Mouse (Mus musculus): ENCODE results near the gene Akap13. TPM values are rescaled to one million over a fixed set of nuclear protein-coding genes. Genes with fewer than 3 reads are reported as not detected.
A peak's percentile ranks its signal among the peaks of the same experiment; 100 is the strongest.
"Not testable (repeated sequence)": the region's sequence is repeated elsewhere in the genome, so short reads cannot be mapped to it uniquely, and the experiment has no call there.

The Akap13 gene
- total and polyA plus RNA-seq, 2 experiments, result 8.5 to 92.1 TPM

DNA sequence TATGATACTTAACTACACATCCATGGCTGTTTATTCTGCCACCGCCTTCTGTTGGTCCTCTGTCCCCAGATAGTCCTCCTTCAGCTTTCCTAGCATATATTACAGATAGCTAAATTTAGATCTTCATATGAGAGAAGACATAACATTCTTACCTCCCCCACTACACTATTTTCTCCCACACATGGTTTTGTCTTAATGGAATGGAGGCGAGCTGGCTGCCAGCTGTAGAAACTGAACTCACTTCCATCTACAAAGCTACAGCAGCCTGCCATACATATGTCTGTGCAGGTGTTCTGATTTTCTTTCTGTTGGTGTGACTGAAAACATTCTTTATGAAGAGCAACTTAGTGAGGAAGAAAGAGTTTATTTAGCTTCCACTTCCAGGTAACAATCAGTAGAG lies 277.8 kb downstream of the Akap13 start:
- TF ChIP-seq POLR2A (IDR thresholded peaks at IDR 0.05; ENCODE audit: extremely low read depth, insufficient read depth, low read length) (no peak), CTCF (IDR thresholded peaks at IDR 0.05; ENCODE audit: low read depth, low read length) (no peak)
- peaks cover 83% of the 10 kb centered on the region for H3K36me3 ChIP-seq (ENCODE audit: control insufficient read depth, insufficient read depth, low read length)
- H3K27me3 ChIP-seq (ENCODE audit: control insufficient read depth, insufficient read depth, low read length), result no peaks in the 10 kb centered on the region
- no peak overlapping the region for H3K4me3 ChIP-seq (ENCODE audit: insufficient read depth, low read depth, low read length)
- no peak overlapping the region for H3K9ac ChIP-seq (ENCODE audit: low read depth, low read length)
- no peaks in the 10 kb centered on the region for H3K4me1 ChIP-seq (ENCODE audit: control insufficient read depth, insufficient read depth, low read length)
- no peaks in the 10 kb centered on the region; the same call in 1 of the 2 replicates for H3K79me2 ChIP-seq (ENCODE audit: control insufficient read depth, insufficient read depth, low read length)
- no peak overlapping the region for H3K27ac ChIP-seq (replicated peaks; ENCODE audit: insufficient read depth, low read depth, low read length)
- DNase-seq (ENCODE audit: extremely low read depth, low read depth, low spot score), result no peak
- 92% methylated on average over 2 of the region's 2 CpGs for WGBS

DNA sequence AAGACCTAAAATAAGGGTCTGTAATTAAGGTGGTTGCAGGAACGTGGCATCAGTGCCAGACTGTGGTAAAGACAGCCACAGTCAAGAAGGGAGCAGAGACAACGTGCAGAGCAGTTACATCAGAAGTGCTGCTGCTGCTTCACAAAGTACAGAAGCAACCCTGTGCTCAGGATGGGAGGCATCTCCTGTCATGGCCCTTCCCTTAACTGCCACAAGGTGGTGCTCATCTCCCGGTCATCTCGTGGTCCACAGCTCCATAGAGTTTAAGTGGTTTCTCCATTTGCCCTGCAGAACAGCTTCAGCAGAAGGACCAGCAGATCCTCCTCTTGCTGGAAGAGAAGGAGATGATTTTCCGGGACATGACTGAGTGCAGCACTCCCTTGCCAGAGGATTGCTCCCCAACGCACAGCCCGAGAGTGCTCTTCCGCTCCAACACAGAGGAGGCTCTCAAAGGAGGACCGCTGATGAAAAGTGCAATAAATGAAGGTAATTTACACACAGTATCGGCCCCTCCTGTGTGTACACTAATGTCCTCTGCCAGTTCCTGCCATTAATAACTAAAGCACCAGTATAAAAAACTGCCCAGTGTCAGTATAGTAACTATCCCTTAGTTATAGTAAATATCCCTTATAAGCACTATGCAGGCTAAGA lies 283.9 kb downstream of the Akap13 start:
- 64% methylated on average over 10 of the region's 10 CpGs for WGBS
- no peaks in the 10 kb centered on the region for H3K4me1 ChIP-seq (ENCODE audit: control insufficient read depth, insufficient read depth, low read length)
- H3K9ac ChIP-seq (ENCODE audit: low read depth, low read length), result no peak overlapping the region
- H3K79me2 ChIP-seq (ENCODE audit: control insufficient read depth, insufficient read depth, low read length), result no peaks in the 10 kb centered on the region
- TF ChIP-seq CTCF (IDR thresholded peaks at IDR 0.05; ENCODE audit: low read depth, low read length) (peak; percentile 88), POLR2A (IDR thresholded peaks at IDR 0.05; ENCODE audit: extremely low read depth, insufficient read depth, low read length) (no peak)
- peak; percentile 56 for DNase-seq (ENCODE audit: extremely low read depth, low read depth, low spot score)
- no peak overlapping the region for H3K4me3 ChIP-seq (ENCODE audit: insufficient read depth, low read depth, low read length)
- H3K36me3 ChIP-seq (ENCODE audit: control insufficient read depth, insufficient read depth, low read length), result peaks cover 74% of the 10 kb centered on the region
- H3K27me3 ChIP-seq (ENCODE audit: control insufficient read depth, insufficient read depth, low read length), result no peaks in the 10 kb centered on the region
- no peak overlapping the region for H3K27ac ChIP-seq (replicated peaks; ENCODE audit: insufficient read depth, low read depth, low read length)

- TF ChIP-seq CTCF (IDR thresholded peaks at IDR 0.05; ENCODE audit: low read depth, low read length), result no peak
- TF ChIP-seq POLR2A (IDR thresholded peaks at IDR 0.05; ENCODE audit: extremely low read depth, insufficient read depth, low read length), result no peak
- DNase-seq (ENCODE audit: extremely low read depth, low read depth, low spot score), result no peak
- Histone ChIP-seq H3K27me3 (ENCODE audit: control insufficient read depth, insufficient read depth, low read length) (no peaks in the 10 kb centered on the region), H3K4me1 (ENCODE audit: control insufficient read depth, insufficient read depth, low read length) (no peaks in the 10 kb centered on the region), H3K27ac (replicated peaks; ENCODE audit: insufficient read depth, low read depth, low read length) (no peak overlapping the region), H3K79me2 (ENCODE audit: control insufficient read depth, insufficient read depth, low read length) (no peaks in the 10 kb centered on the region), H3K36me3 (ENCODE audit: control insufficient read depth, insufficient read depth, low read length) (peaks cover 74% of the 10 kb centered on the region), H3K9ac (ENCODE audit: low read depth, low read length) (no peak overlapping the region), H3K4me3 (ENCODE audit: insufficient read depth, low read depth, low read length) (no peak overlapping the region)
- 84% methylated on average over 2 of the region's 2 CpGs for WGBS
Measured at GRCm38 (mm10) chr7:75744528-75744927, 289.2 kb downstream of the Akap13 start.

DNA sequence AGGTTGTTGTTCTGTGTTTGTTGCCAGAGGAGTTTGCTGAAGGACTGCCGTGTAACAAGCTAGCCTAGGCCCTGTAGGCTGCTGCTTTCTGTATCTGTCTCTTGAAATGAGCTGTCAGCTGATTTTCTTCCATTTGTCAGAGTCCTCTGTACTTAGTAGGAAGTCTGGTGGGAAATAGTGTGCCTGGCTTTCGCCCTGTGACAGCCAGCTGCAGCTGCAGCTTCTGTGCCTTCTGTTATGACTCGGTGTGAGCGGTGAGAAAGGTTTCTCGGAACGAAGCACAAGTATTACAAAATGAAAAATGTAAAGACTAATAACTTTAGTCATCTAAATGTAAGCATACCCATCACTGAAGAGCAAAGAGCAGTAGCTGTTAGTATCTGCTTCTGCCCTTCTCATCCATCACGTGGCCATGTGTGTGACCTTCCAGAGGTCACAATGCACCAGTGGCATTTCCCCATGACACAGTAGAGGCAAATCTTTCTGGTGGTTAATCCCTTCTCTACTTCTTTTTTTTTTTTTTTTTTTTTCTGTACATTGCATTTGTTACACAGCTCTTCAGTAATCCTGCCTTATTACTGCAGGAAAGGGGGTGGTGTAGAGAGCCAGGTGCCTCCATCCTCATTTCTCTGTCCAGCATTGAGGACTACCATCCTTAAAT lies 289.8 kb downstream of the Akap13 start:
- no peak overlapping the region for H3K9ac ChIP-seq (ENCODE audit: low read depth, low read length)
- no peaks in the 10 kb centered on the region for H3K27me3 ChIP-seq (ENCODE audit: control insufficient read depth, insufficient read depth, low read length)
- no peaks in the 10 kb centered on the region for H3K4me1 ChIP-seq (ENCODE audit: control insufficient read depth, insufficient read depth, low read length)
- H3K36me3 ChIP-seq (ENCODE audit: control insufficient read depth, insufficient read depth, low read length), result peaks cover 73% of the 10 kb centered on the region
- no peak overlapping the region for H3K4me3 ChIP-seq (ENCODE audit: insufficient read depth, low read depth, low read length)
- H3K79me2 ChIP-seq (ENCODE audit: control insufficient read depth, insufficient read depth, low read length), result no peaks in the 10 kb centered on the region
- no peak for DNase-seq (ENCODE audit: extremely low read depth, low read depth, low spot score)
- TF ChIP-seq CTCF (IDR thresholded peaks at IDR 0.05; ENCODE audit: low read depth, low read length) (no peak), POLR2A (IDR thresholded peaks at IDR 0.05; ENCODE audit: extremely low read depth, insufficient read depth, low read length) (no peak)
- 89% methylated on average over 7 of the region's 7 CpGs for whole genome bisulfite sequencing
- no peak overlapping the region for H3K27ac ChIP-seq (replicated peaks; ENCODE audit: insufficient read depth, low read depth, low read length)

- H3K4me1 ChIP-seq (ENCODE audit: control insufficient read depth, insufficient read depth, low read length); H3K79me2 ChIP-seq (ENCODE audit: control insufficient read depth, insufficient read depth, low read length); H3K27me3 ChIP-seq (ENCODE audit: control insufficient read depth, insufficient read depth, low read length); H3K4me3 ChIP-seq (ENCODE audit: insufficient read depth, low read depth, low read length); H3K27ac ChIP-seq (replicated peaks; ENCODE audit: insufficient read depth, low read depth, low read length); H3K9ac ChIP-seq (ENCODE audit: low read depth, low read length): not testable (repeated sequence)
- peak; percentile 48 for DNase-seq (ENCODE audit: extremely low read depth, low read depth, low spot score)
- WGBS, result 54% methylated on average over 3 of the region's 3 CpGs
- peak; percentile 31; the same call in 1 of the 2 replicates for TF ChIP-seq CTCF (IDR thresholded peaks at IDR 0.05; ENCODE audit: low read depth, low read length)
- H3K36me3 ChIP-seq (ENCODE audit: control insufficient read depth, insufficient read depth, low read length), result peaks cover 69% of the 10 kb centered on the region
Measured at GRCm38 (mm10) chr7:75745969-75746368, 290.6 kb downstream of the Akap13 start.

DNA sequence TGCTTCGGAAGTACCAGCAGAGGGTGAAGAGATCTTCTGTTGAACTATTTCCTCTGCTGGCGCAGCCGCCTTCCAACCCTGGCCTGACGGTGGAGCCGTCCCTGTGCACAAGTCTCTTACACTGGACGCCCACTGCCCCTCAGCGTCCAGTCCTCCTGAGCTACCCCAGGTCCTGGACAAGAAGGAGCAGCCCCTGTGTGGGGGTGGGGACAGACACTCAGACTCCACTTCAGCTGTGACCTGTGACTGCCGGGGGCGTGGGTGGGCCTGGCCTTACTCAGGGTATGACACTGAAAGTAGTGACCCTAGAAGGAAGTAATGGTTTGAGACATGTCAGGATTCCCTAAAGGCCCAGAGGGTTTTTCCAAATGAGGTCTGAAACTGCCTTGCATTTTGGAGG lies 295.2 kb downstream of the Akap13 start:
- TF ChIP-seq CTCF (IDR thresholded peaks at IDR 0.05; ENCODE audit: low read depth, low read length) (no peak), POLR2A (IDR thresholded peaks at IDR 0.05; ENCODE audit: extremely low read depth, insufficient read depth, low read length) (no peak)
- Histone ChIP-seq H3K79me2 (ENCODE audit: control insufficient read depth, insufficient read depth, low read length) (no peaks in the 10 kb centered on the region), H3K9ac (ENCODE audit: low read depth, low read length) (no peak overlapping the region), H3K27me3 (ENCODE audit: control insufficient read depth, insufficient read depth, low read length) (no peaks in the 10 kb centered on the region), H3K4me1 (ENCODE audit: control insufficient read depth, insufficient read depth, low read length) (peaks cover 3% of the 10 kb centered on the region), H3K27ac (replicated peaks; ENCODE audit: insufficient read depth, low read depth, low read length) (no peak overlapping the region), H3K4me3 (ENCODE audit: insufficient read depth, low read depth, low read length) (no peak overlapping the region), H3K36me3 (ENCODE audit: control insufficient read depth, insufficient read depth, low read length) (peaks cover 45% of the 10 kb centered on the region)
- WGBS, result 90% methylated on average over 9 of the region's 9 CpGs
- no peak for DNase-seq (ENCODE audit: extremely low read depth, low read depth, low spot score)
